Mouse (Mus musculus) spleen, postnatal 10 days (tissue): Measurements from ENCODE around the gene Hapln3.

Experiments
- DNase-seq, 2 experiments: peaks; one replicate each; pipeline ENCODE4 v3.0.0; 2021 to 2022; ENCODE audit warnings: low spot score in 2 of 2

The Hapln3 gene

GRCm38 (mm10) chr7:79130843-79131444, at the start of gene Hapln3:
Hapln3 (minus strand) TSS chr7:79131018.
- no peak for DNase-seq

- DNase-seq: no peak
Observed at GRCm38 (mm10) chr7:79173800-79174199, 43.0 kb upstream of the Hapln3 start.

GRCm38 (mm10) chr7:79171782-79172181, 41.0 kb upstream of the Hapln3 start:
- DNase-seq: no peak

- no peak for DNase-seq
Observed at GRCm38 (mm10) chr7:79167006-79167562, 36.3 kb upstream of the Hapln3 start.

- DNase-seq: no peak
Observed at GRCm38 (mm10) chr7:79159406-79159805, 28.6 kb upstream of the Hapln3 start.

GRCm38 (mm10) chr7:79149522-79149921, 18.7 kb upstream of the Hapln3 start:
- DNase-seq: no peak

- peak; percentile 55 to 78 for DNase-seq
Observed at GRCm38 (mm10) chr7:79148711-79149266, 18.0 kb upstream of the Hapln3 start, which contains the start of gene Mfge8. Mfge8 (minus strand) TSS chr7:79149060.

GRCm38 (mm10) chr7:79147931-79148653, 17.3 kb upstream of the Hapln3 start:
- DNase-seq: no peak

GRCm38 (mm10) chr7:79147011-79147837, 16.4 kb upstream of the Hapln3 start:
- DNase-seq: no peak

GRCm38 (mm10) chr7:79140897-79141296, 10.1 kb upstream of the Hapln3 start:
- DNase-seq: peak; percentile 62 to 80

- no peak for DNase-seq
Observed at GRCm38 (mm10) chr7:79139891-79140591, 9.2 kb upstream of the Hapln3 start.

GRCm38 (mm10) chr7:79139328-79139824, 8.6 kb upstream of the Hapln3 start:
- DNase-seq: no peak

GRCm38 (mm10) chr7:79133391-79133790, 2.6 kb upstream of the Hapln3 start:
- no peak for DNase-seq

- DNase-seq: no peak
Observed at GRCm38 (mm10) chr7:79130385-79130784, 433 bp downstream of the Hapln3 start.

GRCm38 (mm10) chr7:79129883-79130282, 935 bp downstream of the Hapln3 start:
- DNase-seq: no peak

- DNase-seq: no peak
Observed at GRCm38 (mm10) chr7:79123465-79123864, 7.4 kb downstream of the Hapln3 start.

- DNase-seq: no peak
Observed at GRCm38 (mm10) chr7:79113848-79114247, 17.0 kb downstream of the Hapln3 start.

GRCm38 (mm10) chr7:79096492-79096891, 34.3 kb downstream of the Hapln3 start:
- DNase-seq: no peak

GRCm38 (mm10) chr7:79089111-79089510, 41.7 kb downstream of the Hapln3 start:
- peak in 1 of 2 experiments; percentile 45 for DNase-seq

GRCm38 (mm10) chr7:79080572-79081399, 50.0 kb downstream of the Hapln3 start:
- DNase-seq: peak; percentile 39 to 77
